Mouse (Mus musculus) hindlimb bud, embryonic 11.5 days (tissue): ENCODE measurements around the gene Srcap.
"Not testable (repeated sequence)": the region's sequence is repeated elsewhere in the genome, so short reads cannot be mapped to it uniquely, and the experiment has no call there.

ENCODE experiments used
- DNase-seq: peaks from one replicate; pipeline ENCODE4 v3.0.0-alpha.2; 2012; ENCODE audit warnings: low read depth, low spot score; ENCODE audit errors: extremely low spot score

Gene Srcap

DNA sequence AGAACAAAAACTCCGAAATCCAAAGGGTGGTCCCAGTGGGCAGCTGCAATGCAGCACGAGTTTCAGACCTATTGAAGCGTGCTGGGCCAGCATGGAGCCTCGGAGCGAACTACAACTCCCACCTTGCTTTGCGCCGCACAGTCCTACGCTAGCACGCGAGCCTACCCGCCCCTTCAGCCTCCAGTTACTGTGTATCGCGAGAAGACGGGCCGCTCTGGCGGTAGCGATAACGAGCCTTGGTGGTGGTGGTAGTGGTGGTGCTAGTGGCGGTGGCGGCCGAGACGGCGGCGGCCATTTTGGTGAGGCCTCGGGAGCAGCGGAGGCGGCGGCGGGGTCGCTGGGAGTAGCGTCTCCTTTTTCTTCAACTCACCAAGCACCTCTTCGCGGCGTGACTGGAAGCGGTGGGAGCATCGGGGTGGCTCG is at the start of gene Srcap:
TSS of gene Srcap (plus strand) at position 176 of the 423 bp plus-strand sequence.
- no peak for DNase-seq

- no peak for DNase-seq
Observed at GRCm38 (mm10) chr7:127465191-127465590, 46.6 kb upstream of the Srcap start.

DNA sequence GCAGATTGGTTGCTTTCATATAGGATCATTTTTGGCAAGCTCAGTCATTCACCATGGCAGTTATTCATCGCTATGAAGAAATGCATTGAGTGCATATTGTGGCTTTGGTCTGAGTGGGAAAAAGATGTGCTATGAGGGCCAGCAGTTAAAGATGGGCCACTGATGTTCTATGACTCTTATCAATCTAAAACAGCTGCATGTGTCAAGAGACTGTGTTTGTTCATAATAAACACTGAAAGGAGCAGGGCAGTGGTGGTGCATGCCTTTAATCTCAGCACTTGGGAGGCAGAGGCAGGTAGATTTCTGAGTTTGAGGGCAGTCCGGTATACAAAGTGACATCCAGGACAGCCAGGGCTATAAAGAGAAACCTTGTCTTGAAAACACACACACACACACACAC is 46.1 kb upstream of the Srcap start:
- not testable (repeated sequence) for DNase-seq

DNA sequence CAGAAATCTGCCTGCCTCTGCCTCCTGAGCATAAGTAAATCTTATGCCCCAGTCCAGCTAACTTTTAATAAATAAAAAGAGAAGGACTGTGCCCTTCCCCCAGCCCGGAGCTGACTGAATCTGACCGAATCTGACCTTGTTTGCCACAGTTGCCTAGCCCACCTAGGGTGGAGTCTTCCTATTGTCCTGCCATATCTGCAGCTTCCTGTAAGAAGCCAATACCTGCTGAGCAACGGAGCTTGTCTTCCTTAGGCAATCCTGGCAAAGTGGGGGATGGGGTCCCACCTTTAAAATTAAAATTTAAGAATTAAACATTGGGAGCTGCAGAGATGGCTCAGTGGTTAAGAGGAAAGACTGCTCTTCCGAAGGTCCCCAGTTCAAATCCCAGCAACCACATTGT is 45.2 kb upstream of the Srcap start:
- no peak for DNase-seq

DNA sequence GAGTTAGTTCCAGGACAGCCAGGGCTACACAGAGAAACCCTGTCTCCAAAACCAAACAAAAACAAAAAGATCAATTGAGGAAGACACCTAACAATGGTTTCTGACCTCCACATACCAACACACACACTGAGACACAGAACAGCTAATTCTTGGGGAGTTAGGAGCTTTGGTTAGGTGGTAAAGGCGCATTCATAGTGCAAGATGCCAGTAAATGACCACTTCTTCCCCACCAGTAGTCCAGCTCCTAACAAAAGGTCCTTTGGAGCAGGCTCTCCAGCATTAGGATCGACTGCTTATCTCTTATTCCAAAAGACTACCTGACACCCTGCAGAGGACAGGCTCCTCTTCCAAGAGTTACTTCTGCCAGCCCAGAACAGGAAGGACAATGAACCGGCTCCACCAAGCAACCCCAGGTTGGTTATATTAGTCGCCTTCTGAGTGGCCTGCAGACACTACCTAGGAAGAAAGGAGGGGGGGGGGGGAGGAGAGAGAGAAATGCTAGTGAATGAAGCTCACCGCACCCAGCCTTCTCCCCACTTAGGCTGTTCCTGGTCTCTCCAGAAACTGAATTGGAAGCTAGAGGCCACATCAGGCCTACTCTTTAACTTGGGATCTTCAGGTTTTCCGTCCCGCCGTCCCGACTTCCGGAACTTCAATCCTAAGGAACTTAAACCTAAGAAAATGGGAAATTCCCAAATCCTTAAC is 41.6 kb upstream of the Srcap start:
- no peak for DNase-seq

GRCm38 (mm10) chr7:127470743-127471645 is 40.8 kb upstream of the Srcap start:
- peak; percentile 83 for DNase-seq

DNA sequence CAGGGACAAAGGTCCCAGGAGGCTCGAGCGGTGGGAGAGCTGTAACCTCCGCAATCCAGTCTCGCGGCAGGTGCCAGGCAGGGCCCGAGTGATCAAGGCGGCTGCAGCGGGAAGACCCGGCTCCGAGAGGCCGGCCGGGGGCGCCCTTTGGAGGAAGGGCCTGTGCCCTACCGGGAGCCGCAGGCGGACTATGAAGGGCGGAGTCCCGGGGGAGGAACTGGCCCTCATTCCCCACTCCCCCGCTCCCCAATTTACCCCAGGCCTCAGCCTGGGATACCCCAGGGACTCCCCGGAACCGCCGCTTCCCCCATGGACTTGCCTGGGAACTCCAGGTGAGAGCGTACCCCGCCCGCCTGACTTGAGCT is 40.2 kb upstream of the Srcap start:
- no peak for DNase-seq

DNA sequence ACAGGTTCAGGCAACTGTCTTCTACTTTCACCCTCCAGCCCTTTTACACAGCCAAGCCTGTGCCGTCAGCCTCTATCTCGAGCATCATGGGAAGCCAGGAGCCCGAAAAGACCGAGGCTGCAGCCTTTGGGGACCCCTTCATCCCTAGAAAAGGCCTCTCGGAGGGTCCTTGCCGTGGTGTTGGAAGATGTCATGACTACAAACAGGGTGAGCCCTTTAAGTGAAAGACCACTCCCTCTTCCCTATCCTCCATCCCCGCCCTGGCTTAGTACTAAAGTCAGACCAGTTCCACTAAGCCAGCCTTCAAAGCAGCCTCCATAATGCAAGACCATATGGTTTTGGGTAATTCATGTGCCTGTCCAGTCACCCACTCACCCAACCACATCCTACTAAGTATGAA is 39.7 kb upstream of the Srcap start:
- DNase-seq = no peak

- DNase-seq = no peak
Observed at GRCm38 (mm10) chr7:127473705-127474104, 38.1 kb upstream of the Srcap start.

DNA sequence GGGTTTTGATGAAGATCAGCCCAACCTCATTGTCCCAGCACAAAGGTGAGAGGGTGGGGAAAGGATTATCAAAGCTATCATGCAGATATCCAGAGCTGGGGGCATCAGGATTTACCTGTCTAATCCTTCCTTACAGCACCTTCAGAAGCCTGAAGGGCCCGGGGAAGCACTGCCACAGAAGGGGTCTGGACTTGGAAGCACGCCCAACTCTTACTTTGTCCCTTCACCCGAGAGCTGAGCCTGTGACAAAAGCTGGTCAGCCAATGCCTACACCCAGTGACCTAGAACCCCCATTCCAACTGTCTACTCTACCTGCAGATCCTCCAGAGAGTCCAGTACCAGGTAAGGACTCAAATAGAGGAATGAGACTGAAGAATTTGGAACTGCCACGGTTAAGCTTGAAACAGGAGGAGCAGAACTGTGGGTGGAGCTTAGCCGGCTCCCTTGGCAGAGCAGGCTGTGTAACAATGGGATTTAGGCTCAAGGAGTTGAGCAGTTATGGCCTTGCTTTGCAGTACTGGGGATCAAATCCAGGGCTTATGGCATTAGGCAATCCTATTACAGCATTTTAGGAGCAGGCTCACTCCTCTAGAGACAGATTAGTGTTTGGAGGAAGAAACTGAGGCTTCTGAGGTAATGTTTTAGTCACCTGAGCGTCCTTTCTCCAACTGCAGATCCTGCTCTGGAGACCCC is 37.3 kb upstream of the Srcap start:
- no peak for DNase-seq

DNA sequence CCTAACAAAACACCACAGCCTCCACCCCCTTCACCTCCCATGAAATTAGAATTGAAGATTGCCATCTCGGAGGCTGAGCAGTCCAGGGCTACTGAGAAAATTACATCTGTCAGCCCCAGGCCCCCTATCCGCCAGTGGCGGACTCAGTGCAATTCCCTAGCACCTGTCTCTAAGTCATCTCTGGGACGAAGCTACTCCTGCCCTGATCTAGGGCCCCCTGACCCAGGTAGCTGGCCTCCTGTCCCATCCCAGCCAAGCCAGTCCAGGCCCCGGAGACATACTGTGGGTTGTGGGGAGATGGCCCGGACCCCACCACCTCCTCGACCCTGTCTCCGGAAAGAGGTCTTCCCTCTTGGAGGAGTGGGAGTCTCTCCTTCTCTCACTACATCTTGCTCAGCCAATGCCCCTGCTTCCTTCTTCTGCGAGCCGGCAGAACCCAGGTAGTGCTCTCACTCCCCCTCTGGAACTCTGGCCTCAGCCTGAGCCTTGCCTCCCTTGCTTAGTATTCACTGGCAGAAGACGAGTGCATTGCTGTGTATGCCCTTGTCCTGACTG is 36.5 kb upstream of the Srcap start:
- no peak for DNase-seq

DNA sequence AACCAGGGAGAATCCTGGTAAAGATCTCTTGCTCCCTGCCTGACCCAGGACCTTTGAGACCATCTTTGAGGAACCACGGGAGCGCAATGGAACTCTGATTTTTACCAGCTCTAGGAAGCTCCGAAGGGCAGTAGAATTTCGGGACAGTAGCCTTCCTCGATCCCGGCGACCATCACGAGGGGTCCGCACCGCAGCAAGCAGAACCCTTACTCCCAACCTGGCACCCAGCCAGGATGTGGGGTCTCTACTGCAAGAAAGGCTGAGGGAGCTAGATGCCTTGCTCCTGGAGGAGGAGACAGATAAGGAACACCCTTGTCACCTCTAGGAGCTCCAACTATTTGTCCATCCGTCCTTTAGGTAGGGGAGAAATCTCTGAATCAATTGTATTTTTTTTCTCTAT is 35.4 kb upstream of the Srcap start:
- DNase-seq = no peak

GRCm38 (mm10) chr7:127476855-127477254 is 34.9 kb upstream of the Srcap start:
- DNase-seq = no peak

- DNase-seq = peak; percentile 99
Observed at GRCm38 (mm10) chr7:127477687-127478634, 33.8 kb upstream of the Srcap start.

- peak; percentile 99 for DNase-seq
Observed at GRCm38 (mm10) chr7:127478635-127479317, 33.0 kb upstream of the Srcap start, which contains the start of gene Fbrs. Fbrs (plus strand) TSS chr7:127479199.

- DNase-seq = no peak
Observed at GRCm38 (mm10) chr7:127479318-127480225, 32.2 kb upstream of the Srcap start.

DNA sequence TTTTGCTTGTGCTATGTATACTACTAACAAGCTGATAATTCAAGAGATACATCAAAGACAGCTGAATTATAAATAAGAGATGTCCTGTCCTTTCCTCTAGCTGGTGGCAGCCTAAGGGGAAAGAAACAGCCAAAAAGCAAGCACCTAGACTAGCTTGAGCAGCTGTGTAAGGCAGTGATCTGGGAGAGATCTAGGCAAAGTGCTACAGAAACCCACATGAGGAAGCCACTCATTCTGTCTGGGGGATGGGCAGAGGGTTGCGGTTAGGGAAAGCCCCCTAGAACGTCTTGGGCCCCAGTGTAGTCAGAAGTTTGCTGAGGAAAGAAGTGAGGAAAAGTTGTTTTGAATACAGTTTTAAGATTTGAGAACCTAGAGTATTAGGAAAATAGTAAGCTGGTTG is 31.5 kb upstream of the Srcap start:
- no peak for DNase-seq

DNA sequence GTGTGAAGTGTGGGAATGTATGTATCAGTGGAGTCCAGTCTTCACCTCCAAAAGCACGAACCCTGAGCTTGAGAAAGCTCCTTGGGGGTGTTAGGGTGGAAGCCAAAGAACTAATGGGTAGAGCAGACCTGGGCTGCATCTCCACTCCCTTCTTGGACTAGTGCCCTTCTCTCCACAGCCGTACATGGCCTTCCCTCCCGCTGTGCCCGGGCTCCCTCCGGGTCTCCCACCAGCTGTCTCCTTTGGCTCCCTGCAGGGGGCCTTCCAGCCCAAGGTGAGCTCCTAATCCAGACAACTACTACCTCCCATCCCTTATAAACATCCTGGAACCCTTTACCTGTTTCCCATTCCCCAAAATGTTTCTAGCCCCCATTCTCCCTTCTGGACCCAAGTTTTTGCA is 26.4 kb upstream of the Srcap start:
- DNase-seq = no peak

DNA sequence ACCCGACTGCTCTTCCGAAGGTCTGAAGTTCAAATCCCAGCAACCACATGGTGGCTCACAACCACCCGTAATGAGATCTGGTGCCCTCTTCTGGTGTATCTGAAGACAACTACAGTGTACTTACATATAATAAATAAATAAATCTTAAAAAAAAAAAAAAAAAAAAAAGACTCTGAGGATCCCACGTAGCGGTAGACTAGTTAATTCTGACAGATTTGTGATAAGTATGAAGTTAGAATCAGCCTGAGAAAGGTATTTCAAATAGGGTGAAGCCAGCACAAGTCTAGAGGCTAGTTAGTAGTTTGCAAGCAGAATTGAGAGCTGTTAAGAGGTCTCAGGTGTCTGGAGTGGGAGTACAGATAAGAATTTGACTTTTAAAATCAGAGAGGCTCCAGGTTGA is 23.4 kb upstream of the Srcap start:
- not testable (repeated sequence) for DNase-seq
